Mouse (Mus musculus) brain, embryonic 14.5 days (tissue): ENCODE data around the gene Fignl2. TPM values are rescaled to one million over a fixed set of nuclear protein-coding genes. Genes with fewer than 3 reads are reported as not detected.

Experiments used
- DNase-seq: peaks from one replicate; pipeline ENCODE4 v3.0.0-alpha.2; 2011; ENCODE audit warnings: low read depth
- CTCF ChIP-seq: fragments of 200-500 bp; IDR thresholded peaks from 2 replicates; pipeline ENCODE4 v1.5.1; 2012; ENCODE audit warnings: inconsistent platforms, mild to moderate bottlenecking, moderate library complexity, borderline replicate concordance; ENCODE audit not compliant: insufficient read depth, insufficient read length; ENCODE audit errors: extremely low read depth
- POLR2A ChIP-seq: fragments of 200-500 bp; IDR thresholded peaks from 2 replicates; pipeline ENCODE4 v1.6.1; 2012; ENCODE audit warnings: mild to moderate bottlenecking, inconsistent platforms, borderline replicate concordance; ENCODE audit not compliant: poor library complexity, insufficient read depth, insufficient read length, severe bottlenecking; ENCODE audit errors: extremely low read depth
- polyA plus RNA-seq: library from polyadenylated mRNA; depleted of rRNA; stranded (reverse); fragments of >200 nt; gene quantifications from 2 replicates; pipeline ENCODE4 v1.2.3, GENCODE M21; 2012

Gene Fignl2
- polyA plus RNA-seq, 1 experiment: 2.1 TPM

GRCm38 (mm10) chr15:101056225-101056624 lies 22.1 kb downstream of the Fignl2 start:
- DNase-seq: peak; percentile 78
- peak; percentile 72 for TF ChIP-seq CTCF
- no peak for TF ChIP-seq POLR2A

GRCm38 (mm10) chr15:101054541-101054940 lies 23.8 kb downstream of the Fignl2 start:
- TF ChIP-seq POLR2A (no peak), CTCF (no peak)
- no peak for DNase-seq

GRCm38 (mm10) chr15:101053832-101054459 lies 24.4 kb downstream of the Fignl2 start:
- TF ChIP-seq POLR2A: no peak
- TF ChIP-seq CTCF: no peak
- no peak for DNase-seq

GRCm38 (mm10) chr15:101052560-101053501 lies 25.5 kb downstream of the Fignl2 start:
- DNase-seq: peak; percentile 57
- 0 out of 2 replicates have a peak, but pooled peaks have one; percentile 9 for TF ChIP-seq POLR2A
- peak; percentile 25; the same call in 1 of the 2 replicates for TF ChIP-seq CTCF

GRCm38 (mm10) chr15:101051869-101052268 lies 26.5 kb downstream of the Fignl2 start:
- no peak for TF ChIP-seq CTCF

GRCm38 (mm10) chr15:101048338-101048896 lies 29.9 kb downstream of the Fignl2 start:
- TF ChIP-seq CTCF (no peak), POLR2A (no peak)
- DNase-seq: no peak

More at GRCm38 (mm10) chr15:101051869-101052268, 26.5 kb downstream of the Fignl2 start:
- DNase-seq: no peak

GRCm38 (mm10) chr15:101047194-101047555 lies 31.2 kb downstream of the Fignl2 start, which contains the start of gene Gm47841:
Gm47841 (minus strand) TSS chr15:101047397.
- no peak for TF ChIP-seq CTCF
- no peak for TF ChIP-seq POLR2A
- no peak for DNase-seq

GRCm38 (mm10) chr15:101046527-101047193 lies 31.7 kb downstream of the Fignl2 start:
- TF ChIP-seq POLR2A (no peak), CTCF (no peak)
- DNase-seq: no peak

GRCm38 (mm10) chr15:101046039-101046526 lies 32.3 kb downstream of the Fignl2 start:
- DNase-seq: no peak
- TF ChIP-seq POLR2A (no peak), CTCF (no peak)

GRCm38 (mm10) chr15:101044531-101044930 lies 33.8 kb downstream of the Fignl2 start:
- TF ChIP-seq CTCF: no peak
- no peak for TF ChIP-seq POLR2A
- no peak for DNase-seq

GRCm38 (mm10) chr15:101042613-101043012 lies 35.8 kb downstream of the Fignl2 start:
- TF ChIP-seq CTCF (peak; percentile 82), POLR2A (no peak)
- DNase-seq: peak; percentile 75

- DNase-seq: no peak
- TF ChIP-seq CTCF (no peak), POLR2A (no peak)
These were observed 36.4 kb downstream of the Fignl2 start for GRCm38 (mm10) chr15:101041966-101042365.
